Mouse (Mus musculus) lung, adult 2 months (tissue): Measurements from ENCODE around the gene Fxyd6.

Experiments
- CTCF ChIP-seq: fragments of 200-500 bp; IDR thresholded peaks from 2 replicates; pipeline ENCODE4 v1.5.1; 2011; ENCODE audit warnings: mild to moderate bottlenecking, low read length, control low read depth; ENCODE audit not compliant: insufficient read depth
- POLR2A ChIP-seq: fragments of 200-500 bp; IDR thresholded peaks from 2 replicates; pipeline ENCODE4 v1.6.1; 2011; ENCODE audit warnings: low read depth, mild to moderate bottlenecking, control low read depth, low read length, borderline replicate concordance; ENCODE audit errors: extremely low read depth

GRCm38 (mm10) chr9:45395218-45395617 lies 25.2 kb downstream of the Fxyd6 start:
- TF ChIP-seq CTCF (no peak), POLR2A (no peak)
